Mouse (Mus musculus) v-Abl transformed pro-B cells (cell line): ENCODE measurements around the gene Il34.
"Not testable (repeated sequence)": the region's sequence is repeated elsewhere in the genome, so short reads cannot be mapped to it uniquely, and the experiment has no call there.

Experiments
- in situ Hi-C, 2 experiments: fragments of 400-800 bp; cut with MboI; formaldehyde crosslinking; loops; one replicate each; pipeline ENCODE4 v1.15.1; 2025; ENCODE audit not compliant: unreplicated experiment in 2 of 2

Il34 gene

GRCm38 (mm10) chr8:110787411-110787954 lies 18.2 kb downstream of the Il34 start:
- in situ Hi-C loops: no loop called here

GRCm38 (mm10) chr8:110786934-110787333 lies 18.8 kb downstream of the Il34 start:
- in situ Hi-C loops: no loop called here

DNA sequence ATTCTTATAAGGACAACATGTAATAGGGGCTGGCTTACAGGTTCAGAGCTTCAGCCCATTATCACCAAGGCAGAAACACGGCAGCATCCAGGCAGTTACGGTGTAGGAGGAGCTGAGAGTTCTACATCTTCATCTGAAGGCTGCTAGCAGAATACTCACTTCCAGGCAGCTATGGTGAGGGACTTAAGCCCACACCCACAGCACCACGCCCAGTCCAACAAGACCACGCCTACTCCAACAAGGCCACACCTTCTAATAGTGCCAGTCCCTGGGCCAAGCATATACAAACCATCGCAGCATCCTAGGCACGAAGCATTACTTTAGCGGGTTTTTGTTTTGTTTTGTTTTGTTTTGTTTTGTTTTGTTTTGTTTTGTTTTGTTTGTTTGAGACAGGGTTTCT lies 19.2 kb downstream of the Il34 start:
- in situ Hi-C loops: not testable (repeated sequence)

DNA sequence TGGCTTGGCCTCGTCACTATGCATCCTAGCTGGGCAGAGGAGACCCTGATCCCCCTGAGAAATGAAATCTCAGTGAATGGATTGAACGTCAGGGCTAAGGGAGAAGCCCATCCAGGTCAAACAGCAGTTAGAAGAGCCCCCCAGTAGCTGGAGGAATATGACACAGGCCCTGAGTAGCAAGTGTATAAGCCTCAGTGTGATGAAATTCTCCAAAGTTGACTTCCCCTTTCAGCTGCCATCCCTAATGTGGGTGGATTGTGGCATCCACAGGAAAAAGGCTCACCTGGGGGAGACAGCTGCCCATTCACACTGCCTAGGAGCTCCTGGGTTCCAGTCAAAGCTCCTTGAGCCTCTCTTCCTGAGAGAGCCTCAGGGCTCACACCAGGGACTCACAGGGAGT lies 20.4 kb downstream of the Il34 start:
- in situ Hi-C loops: no loop called here

- in situ Hi-C loops: no loop called here
Observed at GRCm38 (mm10) chr8:110779924-110780718, 25.6 kb downstream of the Il34 start.

DNA sequence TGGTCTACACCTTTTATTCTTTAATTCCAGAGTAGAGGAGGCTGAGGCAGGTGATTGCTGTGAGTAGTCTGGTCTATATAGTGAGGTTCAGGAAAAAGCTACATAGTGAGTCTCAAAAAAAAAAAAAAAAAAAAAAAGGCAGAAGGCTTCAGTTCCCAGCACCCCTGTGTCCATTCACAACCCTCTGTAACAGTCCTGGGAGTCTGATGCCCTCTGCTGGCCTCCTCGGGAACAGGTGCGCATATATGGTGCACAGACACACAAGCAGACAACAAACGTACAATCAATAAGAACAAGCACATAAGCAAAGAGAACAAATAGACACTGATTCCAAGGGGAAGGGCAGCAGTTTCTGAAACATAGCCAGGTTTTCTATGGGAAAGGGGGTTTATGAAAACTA lies 29.4 kb downstream of the Il34 start:
- in situ Hi-C loops: no loop called here

DNA sequence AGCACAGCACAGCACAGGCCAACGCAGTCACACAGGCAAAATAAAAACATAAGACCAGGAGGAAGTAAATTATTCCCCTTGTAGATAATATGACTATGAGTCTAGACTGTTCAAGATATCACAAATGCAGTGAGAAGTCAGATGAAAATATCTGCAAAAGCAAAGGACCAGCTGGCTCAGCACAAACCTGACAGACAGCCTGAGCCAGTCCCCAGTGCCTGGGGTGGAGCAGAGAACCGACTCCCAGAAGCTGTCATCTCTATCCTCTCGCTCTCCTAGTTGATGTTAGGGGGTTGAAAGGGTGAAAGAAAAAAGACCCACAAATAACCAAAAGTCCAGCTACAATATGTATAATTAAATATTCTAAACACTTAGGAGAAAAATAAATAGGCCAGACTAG lies 30.0 kb downstream of the Il34 start:
- in situ Hi-C loops: no loop called here

GRCm38 (mm10) chr8:110775316-110775715 lies 30.4 kb downstream of the Il34 start:
- in situ Hi-C loops: no loop called here

- in situ Hi-C loops: loop anchor here in 1 of 2 experiments (25.0 kb wide), 1 partner anchor 888 kb away; no protein-coding TSS in a partner anchor
Observed at GRCm38 (mm10) chr8:110774725-110775124, 31.0 kb downstream of the Il34 start.

GRCm38 (mm10) chr8:110774047-110774446 lies 31.7 kb downstream of the Il34 start:
- in situ Hi-C loops: loop anchor here in 1 of 2 experiments (25.0 kb wide), 1 partner anchor 888 kb away; no protein-coding TSS in a partner anchor

- in situ Hi-C loops: loop anchor here in 1 of 2 experiments (25.0 kb wide), 1 partner anchor 890 kb away; no protein-coding TSS in a partner anchor
Observed at GRCm38 (mm10) chr8:110772452-110772851, 33.3 kb downstream of the Il34 start.

GRCm38 (mm10) chr8:110767261-110767660 lies 38.5 kb downstream of the Il34 start:
- in situ Hi-C loops: loop anchor here in 1 of 2 experiments (25.0 kb wide), 1 partner anchor 895 kb away; no protein-coding TSS in a partner anchor

- in situ Hi-C loops: loop anchor here in 1 of 2 experiments (5.0 to 25.0 kb wide), 2 partner anchors 43 to 898 kb away; partner anchors contain the start of gene Il34
Observed at GRCm38 (mm10) chr8:110764671-110765070, 41.1 kb downstream of the Il34 start.

- in situ Hi-C loops: loop anchor here in 1 of 2 experiments (5.0 to 25.0 kb wide), 2 partner anchors 45 to 900 kb away; partner anchors contain the start of gene Il34
Observed at GRCm38 (mm10) chr8:110761988-110762387, 43.7 kb downstream of the Il34 start.

DNA sequence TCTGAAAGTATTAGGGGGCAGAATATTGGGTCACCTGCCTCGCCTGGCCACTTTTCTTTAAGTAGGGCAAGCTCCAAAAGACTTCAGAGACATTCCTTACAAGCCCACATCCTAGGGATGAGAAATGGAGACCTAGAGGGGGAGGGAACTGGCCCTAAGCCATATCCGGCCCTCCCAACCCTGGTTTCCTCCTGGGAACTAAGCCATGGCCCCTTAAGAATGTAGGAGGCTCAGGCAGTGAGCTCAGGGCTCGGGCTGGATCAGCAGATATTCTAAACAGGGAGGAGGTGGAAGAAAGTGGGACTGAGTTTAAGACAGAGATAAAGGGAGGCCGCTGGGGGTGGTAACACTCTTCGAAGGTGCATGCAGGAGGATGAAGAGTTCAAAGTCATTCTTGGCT lies 44.5 kb downstream of the Il34 start:
- in situ Hi-C loops: loop anchor here in 1 of 2 experiments (5.0 to 25.0 kb wide), 2 partner anchors 46 to 901 kb away; partner anchors contain the start of gene Il34

DNA sequence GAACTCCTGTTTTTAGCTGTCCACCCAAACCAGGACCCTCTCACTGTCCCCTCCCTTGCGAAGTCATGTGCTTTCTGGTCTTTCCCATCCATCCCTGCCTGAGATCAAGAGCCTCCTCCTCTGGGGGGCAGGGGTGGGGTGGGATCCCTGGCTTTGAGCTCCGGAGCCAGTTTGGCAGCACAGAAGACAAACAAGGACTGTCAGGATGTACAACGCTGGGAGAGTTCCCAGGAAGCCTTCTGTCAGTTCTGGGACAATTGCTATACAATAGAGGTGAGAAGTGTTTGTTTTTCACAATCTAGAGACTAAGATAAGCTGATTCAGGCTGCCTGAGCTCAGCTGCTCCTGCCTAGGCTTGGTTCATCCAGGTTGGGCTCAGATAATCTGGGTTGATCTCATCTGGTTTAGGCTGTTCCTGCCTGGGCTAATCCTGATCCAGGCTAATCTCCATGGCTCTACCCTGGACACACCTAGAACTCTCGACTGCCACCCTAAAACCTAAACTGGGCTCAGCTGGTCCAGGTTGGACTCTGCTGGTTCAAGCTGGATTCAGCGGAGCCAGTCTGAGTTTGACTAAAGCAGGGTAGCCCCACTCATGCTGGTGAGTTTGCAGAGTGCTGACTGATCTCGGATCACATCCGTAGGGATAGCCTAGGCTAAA lies 45.3 kb downstream of the Il34 start:
- in situ Hi-C loops: loop anchor here in 1 of 2 experiments (5.0 to 25.0 kb wide), 2 partner anchors 47 to 902 kb away; partner anchors contain the start of gene Il34

DNA sequence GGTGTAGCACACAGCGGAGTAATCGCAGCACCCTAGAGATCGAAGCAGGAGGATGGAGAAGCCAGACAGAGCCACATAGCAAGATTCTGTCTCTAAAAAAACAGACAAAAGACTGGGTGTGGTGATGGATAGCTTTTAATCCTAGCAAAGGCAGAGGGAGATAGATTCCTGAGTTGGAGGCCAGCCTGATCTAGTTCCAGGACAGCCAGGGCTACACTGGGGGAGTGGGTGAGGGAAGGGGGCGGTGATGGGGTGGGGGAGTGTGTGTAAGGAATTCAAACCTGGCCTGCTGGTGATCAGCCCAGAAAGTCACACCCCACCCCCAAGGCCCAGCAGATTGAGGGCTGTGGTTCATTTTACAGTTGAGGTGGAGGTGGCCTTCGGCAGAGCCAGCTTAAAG lies 49.5 kb downstream of the Il34 start:
- in situ Hi-C loops: loop anchor here (5.0 to 25.0 kb wide), 3 partner anchors 326 to 906 kb away; no protein-coding TSS in a partner anchor

DNA sequence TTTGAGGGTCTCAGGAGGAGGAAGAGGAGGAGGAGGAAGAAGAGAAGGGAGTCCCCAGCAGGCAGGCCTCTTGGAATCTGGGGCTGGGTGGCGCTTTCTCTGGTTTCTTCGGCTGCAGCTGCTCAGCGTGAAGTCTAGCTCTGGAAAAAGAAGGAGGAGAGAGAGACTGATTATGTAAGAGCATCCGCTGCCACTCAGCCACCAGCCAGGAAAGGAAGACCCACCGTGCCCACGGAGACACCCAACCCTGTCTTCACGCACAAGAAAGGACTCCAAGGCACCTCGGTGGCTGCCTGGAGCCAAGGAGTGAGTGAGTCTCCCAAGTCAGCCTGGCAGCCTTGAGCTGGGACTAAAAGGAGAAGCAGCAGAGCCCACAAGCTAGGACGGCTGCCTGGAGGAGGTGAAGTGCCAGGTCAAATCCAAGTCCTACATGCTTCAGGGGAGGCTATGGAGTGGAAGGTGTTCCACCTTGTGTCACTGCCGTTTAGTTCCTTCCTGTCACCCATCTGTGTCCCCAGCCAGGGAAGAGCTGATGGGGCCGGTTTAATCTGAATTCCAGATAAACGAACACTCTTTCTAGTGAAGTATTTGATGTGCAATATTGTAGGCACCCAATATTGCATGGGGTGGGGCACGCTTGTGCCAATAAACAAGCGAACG lies 50.1 kb downstream of the Il34 start:
- in situ Hi-C loops: loop anchor here (5.0 to 25.0 kb wide), 3 partner anchors 327 to 907 kb away; no protein-coding TSS in a partner anchor

GRCm38 (mm10) chr8:110754713-110755112 lies 51.0 kb downstream of the Il34 start:
- in situ Hi-C loops: loop anchor here (5.0 to 25.0 kb wide), 4 partner anchors 103 to 908 kb away; no protein-coding TSS in a partner anchor

DNA sequence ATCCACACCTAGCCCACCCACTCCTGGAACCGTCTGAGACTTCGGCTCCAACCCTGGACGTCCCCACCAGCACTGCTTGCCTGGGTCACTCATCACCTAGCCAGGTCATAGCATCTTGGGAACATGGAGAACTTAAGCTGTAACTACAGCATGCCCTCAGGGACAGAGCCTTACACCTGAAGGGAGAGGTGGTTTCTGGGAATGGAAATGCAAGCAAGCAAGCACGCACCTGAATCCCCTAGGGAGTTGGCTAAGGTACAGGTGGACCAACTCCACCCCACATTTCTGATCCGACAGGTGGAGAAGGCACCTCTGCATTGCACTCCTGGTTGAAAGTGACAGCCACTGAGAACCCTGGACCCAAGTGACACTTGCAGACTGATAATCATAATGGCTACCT lies 54.2 kb downstream of the Il34 start:
- in situ Hi-C loops: loop anchor here in 1 of 2 experiments (5.0 to 25.0 kb wide), 4 partner anchors 106 to 911 kb away; no protein-coding TSS in a partner anchor
